Mouse (Mus musculus) cerebellum, postnatal 10 days (tissue): Measurements from ENCODE around the gene Catsperg1.
"Not testable (repeated sequence)": the region's sequence is repeated elsewhere in the genome, so short reads cannot be mapped to it uniquely, and the experiment has no call there.

Experiments
- DNase-seq, 2 experiments: peaks; one replicate each; pipeline ENCODE4 v3.0.0; 2021; ENCODE audit warnings: mixed read lengths in 2 of 2

Catsperg1 gene

DNA sequence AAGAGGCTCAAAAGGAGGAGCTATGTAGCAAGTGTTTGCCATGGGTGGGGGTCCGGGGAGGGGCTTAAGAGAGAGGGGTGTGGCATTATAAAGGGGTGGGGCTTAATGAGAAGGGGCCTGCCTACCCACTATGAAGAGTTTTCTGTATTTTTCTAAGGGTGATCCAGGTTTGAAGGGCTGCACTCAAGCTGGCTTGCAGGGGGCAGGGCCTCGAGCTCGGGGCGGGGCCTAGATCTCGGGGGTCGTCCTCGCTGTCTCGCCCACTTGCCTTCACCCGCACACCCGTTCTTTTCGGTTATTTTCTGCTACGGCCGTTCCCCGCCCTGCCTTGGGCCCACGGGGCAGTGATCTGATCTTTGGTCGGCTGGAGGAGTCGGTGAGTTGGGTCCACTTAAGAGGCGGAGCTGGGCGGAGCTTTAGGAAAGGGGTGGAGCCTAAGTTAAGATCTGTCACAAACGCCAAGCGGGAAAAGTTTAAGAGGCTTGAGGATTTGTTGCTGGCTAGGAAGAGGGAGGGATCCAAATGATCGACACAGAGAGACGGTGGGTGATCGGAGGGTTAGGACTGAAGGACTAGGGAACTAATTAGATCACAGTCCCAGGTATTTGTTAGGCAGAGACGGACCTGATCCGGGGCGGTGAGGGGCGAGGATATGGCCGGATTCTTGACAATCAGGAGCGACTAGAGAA, 43.6 kb downstream of the Catsperg1 start, which contains the start of the genes Ggn and Spred3:
Ggn (plus strand) TSS at position 145 of the 689 bp plus-strand sequence.
Spred3 (minus strand) TSS at position 346 of the 689 bp plus-strand sequence.
- peak; percentile 69 to 72 for DNase-seq

- peak; percentile 97 to 98 for DNase-seq
These were observed 44.4 kb downstream of the Catsperg1 start for GRCm38 (mm10) chr7:29169231-29170065.

- DNase-seq: peak; percentile 76 to 81
These were observed 45.0 kb downstream of the Catsperg1 start for GRCm38 (mm10) chr7:29168791-29169230.

GRCm38 (mm10) chr7:29168121-29168695, 45.6 kb downstream of the Catsperg1 start:
- DNase-seq: peak; percentile 42 to 46

GRCm38 (mm10) chr7:29167656-29168055, 46.2 kb downstream of the Catsperg1 start:
- DNase-seq: peak; percentile 47 to 53

- DNase-seq: no peak
These were observed 50.9 kb downstream of the Catsperg1 start for GRCm38 (mm10) chr7:29162750-29163525.

DNA sequence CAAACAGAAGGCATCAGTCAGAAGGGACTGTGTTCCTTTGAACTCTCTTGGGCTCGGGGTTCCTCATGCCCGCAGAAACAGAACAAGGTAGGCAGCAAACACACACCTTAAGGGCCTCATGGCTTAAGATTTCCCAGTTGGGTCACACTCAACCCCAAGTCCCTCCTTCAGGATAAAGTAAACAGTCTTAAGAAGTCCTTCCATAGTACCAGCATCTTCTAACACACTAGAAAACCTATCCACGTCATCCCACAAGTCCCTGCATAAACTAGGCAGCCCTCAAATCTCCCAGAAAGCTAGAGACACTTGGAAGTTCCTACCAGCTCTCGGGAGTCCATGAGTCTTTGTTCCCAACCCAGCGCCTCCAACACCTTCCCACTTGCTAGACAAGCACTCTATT, 51.5 kb downstream of the Catsperg1 start:
- DNase-seq: no peak

GRCm38 (mm10) chr7:29158264-29158663, 55.6 kb downstream of the Catsperg1 start:
- peak in 1 of 2 experiments; percentile 48 for DNase-seq

DNA sequence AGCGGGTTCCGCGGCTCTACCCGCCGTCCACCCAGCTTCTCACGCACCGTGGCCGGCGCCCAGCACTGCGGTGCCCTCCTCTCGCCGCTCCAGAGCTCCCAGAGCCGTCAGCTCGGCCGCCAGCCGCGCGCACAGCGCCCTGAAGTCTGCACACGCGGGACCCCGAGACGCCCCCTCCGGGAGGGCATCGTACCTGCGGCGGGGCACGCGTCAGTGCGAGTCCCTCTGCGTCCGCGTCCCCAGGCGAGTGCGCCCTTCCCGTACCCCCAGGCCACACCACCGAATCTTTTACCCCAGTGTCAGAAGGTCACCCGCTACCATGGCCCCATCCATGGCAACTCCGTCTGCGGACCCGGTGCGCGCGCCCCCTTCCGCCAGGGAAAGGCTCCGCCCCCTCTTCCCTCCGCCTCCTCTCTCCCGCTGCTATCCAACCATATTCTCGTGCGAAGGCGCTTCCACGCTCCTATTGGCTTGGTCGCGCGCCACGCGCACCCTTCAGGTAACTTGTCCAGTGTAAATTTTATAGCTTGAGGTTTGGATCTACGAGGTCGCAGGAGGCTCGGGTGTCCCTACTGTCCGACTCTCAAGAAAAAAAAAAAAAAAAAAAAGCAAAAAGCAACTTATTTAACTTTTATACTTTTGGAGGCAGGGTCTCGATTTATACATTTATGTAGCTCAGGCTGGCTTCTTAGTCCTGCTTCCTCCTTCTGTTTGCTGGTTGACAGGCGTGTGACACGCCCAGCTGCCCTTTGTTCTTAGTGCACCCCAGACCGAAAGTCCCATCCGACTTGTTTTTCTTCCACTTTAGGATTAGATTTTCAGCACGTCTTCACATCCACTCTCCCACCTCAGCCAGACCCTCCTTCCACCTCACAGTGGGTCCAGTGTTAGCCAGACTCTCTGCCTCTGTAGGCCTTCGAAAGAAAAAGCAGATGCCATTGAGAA, 57.7 kb downstream of the Catsperg1 start, which contains the start of gene Fam98c:
Fam98c (minus strand) TSS at position 397 of the 945 bp plus-strand sequence.
- peak; percentile 95 to 96 for DNase-seq

DNA sequence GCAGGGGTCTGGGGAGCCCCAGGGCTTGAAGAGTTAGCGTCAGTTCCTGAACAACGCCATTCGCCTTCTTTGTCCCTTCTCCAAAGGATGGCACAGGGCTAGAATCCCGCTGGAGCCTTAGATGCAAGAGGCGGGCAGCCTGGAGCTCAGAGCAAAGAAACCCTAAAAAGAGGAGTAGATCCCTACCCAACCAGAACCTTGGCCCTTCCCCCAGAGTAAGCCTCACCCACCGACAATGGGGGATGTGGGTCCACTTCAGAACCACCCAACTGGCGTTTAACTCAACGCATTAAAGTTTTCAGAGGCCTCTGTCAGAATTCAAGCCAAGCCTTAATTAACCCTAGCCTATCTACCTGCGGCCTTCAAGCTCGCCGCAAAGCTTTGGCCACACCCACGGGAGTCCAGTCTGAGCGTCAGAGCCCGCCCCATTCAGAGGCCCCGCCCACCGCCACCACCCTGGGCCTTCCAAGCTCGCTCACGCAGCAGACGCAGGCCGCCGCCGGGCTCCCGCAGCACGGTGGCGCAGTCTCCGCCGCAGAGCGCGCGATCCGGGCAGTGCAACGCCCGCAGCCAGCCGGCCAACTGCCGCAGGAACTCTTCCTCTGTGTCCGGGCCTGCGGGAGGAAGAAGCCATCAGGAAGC, 58.5 kb downstream of the Catsperg1 start:
- peak; percentile 95 to 96 for DNase-seq

DNA sequence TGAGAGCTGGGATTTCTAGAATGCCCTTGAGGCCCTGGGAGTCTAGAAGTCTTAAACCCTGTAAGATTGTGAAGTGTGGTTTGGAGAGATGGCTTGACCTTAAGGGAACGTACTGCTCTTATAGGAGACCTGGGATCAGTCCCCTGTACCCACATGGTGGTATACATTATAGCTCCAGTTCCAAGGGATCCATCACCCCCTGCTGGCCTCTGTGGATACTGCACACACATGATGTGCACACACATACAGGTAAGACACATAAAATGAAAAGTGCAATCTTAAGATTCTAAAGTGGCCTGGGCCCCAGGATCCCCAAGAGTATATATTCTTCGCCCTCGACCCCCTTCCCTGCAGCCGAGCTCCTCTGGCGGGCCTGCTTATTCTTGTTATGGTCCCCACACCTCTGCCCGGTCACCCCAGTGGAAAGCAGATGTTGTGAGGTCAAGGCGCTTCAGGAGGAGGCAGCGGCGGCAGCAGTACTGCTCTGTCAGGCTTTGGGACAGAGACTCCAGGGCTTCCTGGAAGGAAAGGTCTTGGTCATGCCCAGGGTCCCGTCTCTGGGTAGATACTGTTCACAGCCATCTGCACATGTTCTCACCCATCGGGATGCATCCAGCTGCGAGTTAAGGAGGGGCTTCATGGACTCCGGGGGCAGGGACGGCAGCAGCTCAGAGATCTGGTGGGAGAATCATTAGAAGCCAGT, 59.7 kb downstream of the Catsperg1 start:
- peak in 1 of 2 experiments; percentile 39 for DNase-seq

GRCm38 (mm10) chr7:29151486-29151885, 62.3 kb downstream of the Catsperg1 start:
- no peak for DNase-seq

DNA sequence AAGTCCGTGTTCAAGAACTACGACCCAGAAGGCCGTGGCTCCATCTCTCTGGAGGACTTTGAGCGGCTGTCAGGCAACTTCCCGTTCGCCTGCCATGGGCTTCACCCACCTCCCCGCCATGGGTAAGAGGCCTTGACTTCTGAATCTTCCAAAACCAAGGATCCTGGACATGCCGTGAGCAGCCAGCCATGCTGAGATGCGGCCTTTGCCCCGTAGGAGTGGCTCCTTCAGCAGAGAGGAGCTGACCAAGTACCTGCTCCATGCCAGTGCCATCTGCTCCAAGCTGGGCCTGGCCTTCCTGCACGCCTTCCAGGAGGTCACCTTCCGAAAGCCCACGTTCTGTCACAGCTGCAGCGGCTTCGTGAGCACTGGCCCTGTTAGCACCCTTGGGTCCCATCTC, 65.1 kb downstream of the Catsperg1 start:
- no peak for DNase-seq

GRCm38 (mm10) chr7:29146625-29147367, 67.0 kb downstream of the Catsperg1 start:
- DNase-seq: no peak

DNA sequence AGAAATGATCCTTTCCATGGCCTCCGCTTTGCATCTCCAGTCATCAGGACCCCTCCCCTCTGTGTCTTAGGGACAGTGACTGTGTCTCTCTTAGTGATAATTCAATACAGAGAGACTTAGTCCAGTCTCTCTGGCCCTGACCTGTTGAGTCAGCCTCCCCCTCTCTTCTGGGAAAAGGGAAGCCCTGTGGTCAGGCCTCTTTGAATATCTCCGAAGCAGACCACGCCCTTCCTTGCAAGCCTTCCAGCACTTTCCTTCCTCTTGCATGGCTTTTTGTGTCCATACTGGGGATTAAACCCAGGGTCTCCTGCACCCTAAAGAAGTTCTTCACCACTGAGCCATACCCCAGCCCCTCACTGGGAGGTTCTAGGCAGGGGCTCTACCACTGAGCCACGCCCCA, 69.8 kb downstream of the Catsperg1 start:
- DNase-seq: no peak

- no peak for DNase-seq
These were observed 72.4 kb downstream of the Catsperg1 start for GRCm38 (mm10) chr7:29141416-29141815.

DNA sequence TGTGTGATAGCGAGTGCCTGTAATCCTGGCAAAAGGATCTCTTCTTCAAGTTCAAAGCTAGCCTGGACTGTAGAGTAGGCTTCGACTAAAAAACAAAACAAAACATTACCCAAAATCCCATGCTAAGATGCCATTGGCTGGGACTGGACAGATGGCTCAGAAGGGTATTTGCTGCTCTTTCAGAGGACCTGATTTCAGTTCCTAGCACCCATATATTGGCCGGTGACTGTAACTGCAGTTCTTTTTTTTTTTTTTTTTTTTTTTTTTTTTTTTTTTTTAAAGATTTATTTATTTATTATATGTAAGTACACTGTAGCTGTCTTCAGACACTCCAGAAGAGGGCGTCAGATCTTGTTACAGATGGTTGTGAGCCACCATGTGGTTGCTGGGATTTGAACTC, 74.6 kb downstream of the Catsperg1 start:
- not testable (repeated sequence) for DNase-seq

GRCm38 (mm10) chr7:29137429-29137828, 76.4 kb downstream of the Catsperg1 start:
- no peak for DNase-seq

DNA sequence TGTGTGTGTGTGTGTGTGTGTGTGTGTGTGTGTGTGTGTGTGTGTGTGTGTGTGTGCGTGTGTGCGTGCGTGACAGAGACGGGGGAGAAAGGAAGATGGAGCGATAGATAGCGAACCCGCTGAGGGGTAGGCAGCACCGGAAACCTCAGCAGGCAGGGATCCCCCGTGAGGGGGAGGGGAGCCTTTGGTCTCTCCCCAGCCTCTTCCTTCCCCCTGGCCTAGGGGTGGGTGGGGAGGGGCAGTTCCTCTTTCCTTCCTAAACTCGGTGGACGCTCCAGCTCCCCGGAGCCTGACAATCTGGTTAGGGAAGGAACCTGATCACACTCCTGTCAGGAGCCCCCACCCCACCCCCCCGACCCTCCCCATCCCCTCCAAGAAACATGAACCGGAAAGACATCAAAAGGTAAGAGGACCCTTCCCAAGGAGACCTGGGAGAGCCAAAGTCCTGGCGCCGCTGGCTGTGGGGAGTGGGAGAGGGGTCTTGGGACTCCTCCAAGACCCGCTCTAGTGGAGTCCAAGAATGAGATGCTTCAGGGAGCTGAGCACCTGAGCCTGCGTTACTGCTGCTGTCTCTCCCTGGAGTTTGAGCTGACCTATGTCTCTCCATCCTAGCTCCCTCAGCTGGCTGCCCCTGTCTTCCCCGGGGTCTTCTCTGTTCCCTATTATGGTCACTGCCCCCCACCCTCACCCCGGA, 79.0 kb downstream of the Catsperg1 start, which contains the start of gene Rasgrp4:
Rasgrp4 (plus strand) TSS at position 159 of the 694 bp plus-strand sequence.
- peak; percentile 30 to 39 for DNase-seq
